Mouse (Mus musculus) cerebellum, adult (tissue): ENCODE data around the gene Fam210b.
A peak's percentile ranks its signal among the peaks of the same experiment; 100 is the strongest.
"Not testable (repeated sequence)": the region's sequence is repeated elsewhere in the genome, so short reads cannot be mapped to it uniquely, and the experiment has no call there.

ENCODE experiments used
- ATAC-seq: cut with Nextera tagmentation; 2 replicates; pipeline ENCODE4 v1.9.2; 2017; ENCODE audit warnings: mild to moderate bottlenecking, moderate library complexity, mixed read lengths; ENCODE audit not compliant: insufficient number of reproducible peaks, low FRiP score, low TSS enrichment

The Fam210b gene

GRCm38 (mm10) chr2:172345258-172345738, at the start of gene Fam210b:
Gene Fam210b, plus strand, starts transcription at chr2:172345565.
- ATAC-seq, result peak; percentile 71

- no peak for ATAC-seq
Measured at GRCm38 (mm10) chr2:172298083-172298482, 47.3 kb upstream of the Fam210b start.

GRCm38 (mm10) chr2:172298542-172298941, 46.8 kb upstream of the Fam210b start:
- no peak for ATAC-seq

DNA sequence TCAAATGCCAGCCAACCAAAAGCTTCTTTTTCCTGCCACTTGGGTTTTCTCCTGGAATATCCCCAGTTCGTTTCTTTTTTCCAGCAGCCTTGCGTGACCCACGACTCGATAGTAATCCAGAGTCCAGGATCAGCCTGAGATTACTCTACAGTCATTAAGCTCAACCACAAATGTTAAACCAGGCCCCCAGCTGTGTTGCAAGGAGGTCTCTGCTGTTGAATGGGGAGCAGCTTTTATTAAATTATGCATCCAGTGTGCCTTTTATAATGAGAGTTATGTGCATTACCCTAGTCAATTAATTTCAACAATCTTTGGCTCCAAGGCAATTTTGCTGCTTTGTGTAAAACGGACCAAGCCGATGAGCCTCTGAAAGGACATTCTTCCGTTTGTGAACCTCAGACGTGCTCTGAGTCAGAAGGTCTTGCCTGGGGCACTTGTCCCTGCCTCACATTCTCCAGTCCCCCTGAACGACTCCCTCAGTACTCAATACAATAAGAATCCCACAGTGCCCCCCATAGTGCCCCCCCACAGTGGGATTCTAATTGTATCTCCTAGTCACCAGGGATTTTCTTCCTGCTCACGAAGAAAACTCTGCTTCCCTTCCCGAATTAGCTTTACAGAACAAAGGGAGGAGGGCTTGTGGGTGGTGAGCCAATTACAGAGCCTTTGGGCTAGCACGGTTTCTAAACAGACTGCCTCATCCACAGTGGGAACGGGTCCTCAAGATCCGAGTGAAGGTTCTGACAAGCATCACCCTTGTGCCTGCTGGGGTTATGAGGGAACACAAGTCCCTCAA, 46.0 kb upstream of the Fam210b start:
- ATAC-seq, result no peak

DNA sequence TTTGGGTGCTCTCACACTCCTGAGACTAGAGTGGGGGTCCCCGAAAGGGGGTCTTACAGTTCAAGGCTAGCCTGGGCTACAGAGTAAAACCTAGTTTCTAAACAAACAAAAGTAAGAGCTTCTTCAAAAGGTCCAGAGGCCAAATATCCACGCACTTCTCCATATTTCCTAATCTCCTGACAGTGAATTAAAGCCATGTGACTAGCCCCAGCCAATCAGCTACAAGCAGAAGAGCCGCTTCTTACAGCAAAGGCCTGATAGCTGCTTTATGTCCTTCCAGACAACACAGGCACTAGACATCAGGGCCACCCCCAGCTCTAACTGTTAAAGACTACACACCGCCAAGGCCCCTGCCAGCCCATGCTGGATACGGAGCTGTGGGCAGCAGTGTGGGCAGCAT, 43.0 kb upstream of the Fam210b start:
- no peak for ATAC-seq

DNA sequence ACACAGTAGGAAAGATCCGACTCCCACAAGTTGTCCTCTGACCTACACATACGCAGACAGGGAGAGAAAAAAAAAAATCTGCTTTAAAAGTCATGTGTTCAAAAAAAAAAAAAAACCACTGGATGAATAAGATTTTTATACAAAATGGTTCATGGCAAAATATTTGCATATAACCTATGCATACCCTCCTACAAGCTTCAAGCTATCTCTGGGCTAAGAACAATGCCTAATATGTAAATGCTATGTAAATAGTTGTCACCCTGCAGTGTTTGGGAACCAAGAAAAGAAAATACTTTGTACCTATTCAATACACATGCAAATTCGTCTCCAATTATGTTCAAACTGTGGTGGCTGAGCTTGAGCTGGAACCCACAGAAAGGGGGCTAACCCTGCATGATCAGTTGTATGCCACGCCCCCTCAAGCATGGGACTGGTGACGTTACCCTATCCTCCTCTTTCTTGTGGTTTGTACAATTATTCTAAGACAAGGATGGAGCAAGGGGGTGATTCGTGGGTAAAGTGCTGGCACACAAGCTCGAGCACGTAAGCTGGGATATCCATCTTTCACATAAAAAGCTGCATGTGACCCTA, 41.2 kb upstream of the Fam210b start:
- no peak for ATAC-seq

DNA sequence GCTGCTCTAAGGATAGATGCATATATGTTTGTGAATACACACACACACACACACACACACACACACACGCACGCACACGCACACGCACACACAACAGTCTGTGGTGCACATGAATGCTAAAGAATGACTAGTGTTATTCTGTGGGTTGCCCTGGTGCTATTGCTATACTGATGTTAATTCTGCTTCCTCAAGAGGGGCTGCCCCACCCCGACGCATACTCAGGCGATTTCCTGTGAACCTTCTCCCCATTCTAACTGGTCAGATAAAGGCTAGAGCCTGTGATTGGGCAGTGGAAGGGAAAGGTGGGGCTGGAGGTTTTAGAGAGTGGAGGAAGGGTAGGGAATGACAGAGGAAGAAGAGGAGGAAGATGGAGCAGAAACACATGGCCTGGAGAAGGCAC, 39.8 kb upstream of the Fam210b start:
- ATAC-seq, result not testable (repeated sequence)

GRCm38 (mm10) chr2:172306544-172306943, 38.8 kb upstream of the Fam210b start:
- ATAC-seq, result no peak

- ATAC-seq, result no peak
Measured at GRCm38 (mm10) chr2:172311731-172312130, 33.6 kb upstream of the Fam210b start.

GRCm38 (mm10) chr2:172320878-172321277, 24.5 kb upstream of the Fam210b start:
- no peak for ATAC-seq

DNA sequence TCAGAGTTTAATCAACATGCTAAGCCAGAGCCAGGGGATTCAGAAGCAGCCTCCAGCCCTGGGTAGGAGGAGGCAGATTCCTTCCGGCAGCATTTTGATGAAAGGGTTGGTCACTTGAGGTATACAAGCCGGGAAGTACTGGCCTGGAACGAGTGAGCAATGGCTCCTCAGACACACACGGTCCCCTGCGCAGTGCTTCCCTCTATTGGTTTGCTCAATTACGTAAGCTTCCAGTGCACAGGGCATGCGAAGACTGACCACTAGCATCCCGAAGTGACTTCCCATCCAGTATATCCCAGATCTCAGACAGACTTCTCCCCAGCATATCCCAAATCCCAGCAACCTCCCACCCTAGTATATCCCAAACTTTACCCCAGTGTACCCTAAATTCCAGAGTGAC, 17.1 kb upstream of the Fam210b start:
- ATAC-seq, result no peak

DNA sequence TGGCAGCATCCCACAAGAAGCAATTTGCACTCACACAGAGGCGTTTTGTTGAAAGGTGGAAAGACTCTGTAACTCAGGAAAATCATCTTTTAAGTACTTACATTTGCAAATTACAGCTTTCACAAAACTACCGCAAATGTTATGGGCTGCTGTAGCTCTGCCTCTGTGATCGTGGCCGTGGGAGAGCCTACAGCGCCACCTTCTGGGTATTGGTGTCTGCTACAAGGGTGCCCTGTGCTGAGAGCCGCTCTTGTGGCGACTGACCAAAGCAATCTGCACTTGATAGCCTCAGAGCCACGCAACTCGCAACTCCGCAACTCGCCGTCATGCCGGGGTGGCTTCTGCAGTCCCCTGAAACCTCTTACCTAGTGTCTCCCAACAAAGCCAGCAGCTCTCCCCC, 16.2 kb upstream of the Fam210b start:
- ATAC-seq, result peak; percentile 51; the same call in 1 of the 2 replicates

DNA sequence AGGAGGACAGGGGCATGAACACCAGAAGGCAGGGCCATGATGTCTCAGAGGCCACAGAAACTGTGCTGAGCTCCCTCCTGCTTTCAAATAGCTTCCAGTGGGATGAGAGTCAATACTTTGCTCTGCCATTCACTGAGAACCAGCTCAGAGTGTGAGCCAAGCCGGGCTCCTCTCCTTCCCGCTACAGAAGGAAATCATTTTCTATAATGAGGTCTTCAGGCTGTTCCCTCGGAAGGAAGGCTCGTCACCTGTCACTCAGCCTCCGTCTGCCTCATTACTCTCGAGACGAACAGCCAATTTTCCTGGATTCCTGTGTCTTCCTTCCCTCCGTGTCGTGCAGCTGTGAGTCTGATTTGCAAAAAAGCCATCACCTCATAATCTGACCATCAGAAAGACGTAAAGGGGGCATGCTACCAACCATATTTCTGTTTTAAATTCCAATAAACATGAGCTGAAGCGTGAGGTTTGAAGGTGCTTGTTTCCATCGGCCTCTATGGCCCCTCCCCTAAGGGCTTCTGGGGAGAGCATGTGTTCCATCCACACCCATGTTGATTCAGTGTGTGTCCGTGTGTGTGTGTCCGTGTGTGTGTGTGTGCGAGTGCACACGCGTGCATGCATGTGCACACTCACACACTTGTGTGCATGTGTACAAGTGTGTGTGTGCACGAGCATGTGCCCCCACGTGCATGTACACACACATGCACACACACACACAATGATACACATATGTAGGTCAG, 7.0 kb upstream of the Fam210b start:
- no peak for ATAC-seq

DNA sequence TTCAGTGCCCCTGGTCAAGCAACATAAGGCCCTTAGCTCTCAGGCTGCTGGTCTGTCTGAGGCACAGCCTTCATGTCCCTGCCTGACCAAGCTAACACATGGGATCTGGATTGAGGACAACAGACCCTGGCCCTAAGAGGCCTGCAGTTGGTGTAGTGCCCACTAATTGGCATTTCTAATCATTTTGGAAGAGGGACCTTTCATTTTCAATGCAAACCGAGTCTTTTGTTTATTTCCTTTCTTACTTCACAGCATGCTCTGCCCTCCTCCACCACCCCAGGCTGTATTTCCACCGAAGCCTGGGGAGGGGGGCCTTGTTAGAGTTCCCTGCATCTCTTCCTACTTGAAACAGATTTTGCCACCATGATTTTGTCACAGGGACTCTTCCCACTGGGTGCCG, 4.4 kb upstream of the Fam210b start:
- ATAC-seq, result no peak

GRCm38 (mm10) chr2:172341606-172342005, 3.8 kb upstream of the Fam210b start:
- ATAC-seq, result no peak

GRCm38 (mm10) chr2:172343751-172344150, 1.6 kb upstream of the Fam210b start:
- ATAC-seq, result no peak

DNA sequence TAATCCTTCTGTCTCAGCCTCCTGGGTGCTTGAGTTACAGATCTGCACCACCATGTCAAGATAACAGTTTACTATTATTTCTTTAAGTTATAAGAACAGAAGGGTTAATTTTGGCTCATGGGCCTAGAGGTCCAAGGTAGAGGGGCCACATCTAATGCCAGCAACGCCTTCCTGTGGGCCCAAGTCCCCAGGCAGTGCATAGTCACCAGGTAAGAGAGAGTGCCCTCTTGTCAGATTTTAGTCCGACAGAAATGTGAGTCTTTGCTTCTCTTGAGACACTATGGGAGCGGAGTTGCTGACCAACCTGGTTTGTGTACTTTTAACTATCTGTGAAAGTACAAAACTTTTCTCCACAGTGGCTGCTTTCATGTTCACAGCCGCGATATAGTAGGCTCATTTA, 696 bp upstream of the Fam210b start:
- no peak for ATAC-seq

DNA sequence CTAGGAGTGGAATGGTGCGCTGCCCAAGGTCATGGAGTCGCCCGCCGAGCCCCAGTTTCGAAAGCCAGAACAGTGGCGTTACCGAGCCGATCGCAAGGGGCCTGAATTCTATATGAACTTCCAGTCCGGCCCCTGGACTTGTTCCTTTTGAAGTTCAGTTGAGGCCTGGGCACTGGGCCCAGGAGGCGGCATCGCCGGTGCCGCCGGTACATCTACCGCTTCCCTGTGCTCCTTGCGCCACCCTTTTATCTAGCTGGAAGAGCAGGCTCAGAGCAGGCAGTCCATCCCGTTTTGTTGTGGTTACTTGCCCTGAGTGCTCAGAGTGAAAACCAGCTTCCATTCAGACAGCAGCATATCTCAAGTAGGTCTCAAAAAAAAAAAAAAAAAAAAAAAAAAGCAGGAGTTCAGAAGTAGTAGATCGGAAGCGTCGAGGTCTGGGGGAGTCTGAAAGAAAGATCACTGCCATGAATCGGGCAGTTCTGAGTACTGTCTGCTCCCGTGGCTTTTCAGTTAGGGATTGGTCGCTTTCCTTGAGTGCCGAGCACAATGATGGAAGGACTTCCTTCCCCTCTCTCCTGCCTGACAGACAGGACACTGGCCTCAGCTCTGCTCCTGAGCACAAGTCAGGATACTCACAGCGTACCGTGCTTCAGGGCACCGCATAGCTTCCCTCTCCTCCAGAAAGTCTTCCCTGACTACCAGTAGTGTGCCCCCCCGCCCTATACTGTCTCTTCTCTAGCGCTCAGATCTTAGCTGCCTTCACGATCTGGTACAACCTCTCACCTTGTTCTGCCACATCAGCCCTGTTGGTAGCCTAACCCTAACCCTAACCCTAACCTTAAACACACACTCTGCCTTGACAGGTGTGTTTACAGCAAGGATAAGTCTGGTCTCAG, 917 bp downstream of the Fam210b start:
- ATAC-seq, result peak; percentile 46; the same call in 1 of the 2 replicates

DNA sequence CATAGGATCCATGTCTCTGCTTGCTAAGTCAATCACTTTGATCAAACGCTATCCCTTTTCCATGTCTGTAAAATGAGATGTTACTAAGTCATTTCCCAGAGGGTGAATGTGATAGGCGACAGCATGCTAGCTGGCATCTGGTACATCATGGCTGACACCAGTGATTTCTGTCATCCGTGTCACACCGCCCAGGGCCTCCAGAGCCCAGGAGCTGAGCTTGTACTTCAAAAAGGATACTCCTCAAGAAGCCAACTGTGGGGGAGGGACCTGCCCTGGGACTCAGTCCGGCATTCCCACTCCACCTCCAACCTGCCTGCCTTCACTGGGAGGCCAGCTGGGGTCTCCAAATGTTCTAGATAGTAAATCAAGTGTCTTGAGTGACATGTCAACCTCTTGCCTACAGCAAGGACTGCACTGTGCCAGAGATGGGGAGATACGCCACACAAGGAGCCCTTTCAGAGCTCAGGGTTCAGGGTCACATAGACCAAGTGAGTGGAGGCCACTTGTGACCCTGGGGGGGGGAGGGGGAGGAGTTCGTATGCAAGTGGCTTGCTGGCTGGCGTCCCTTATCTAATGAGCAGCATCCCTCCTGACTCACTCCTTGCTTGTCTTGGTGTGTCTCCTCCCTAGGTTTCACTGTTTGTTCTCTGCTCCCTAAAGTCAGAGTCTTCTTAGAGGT, 1.7 kb downstream of the Fam210b start:
- ATAC-seq, result no peak
